Mouse (Mus musculus): ENCODE results near the gene Elovl6. TPM values are rescaled to one million over a fixed set of nuclear protein-coding genes. Genes with fewer than 3 reads are reported as not detected.

The Elovl6 gene
- polyA plus RNA-seq, 1 experiment from 2014 or later, result 20.9 TPM

- Histone ChIP-seq H3K9me3 (replicated peaks; ENCODE audit: control insufficient read depth, low read length) (no peaks in the 10 kb centered on the region), H3K27ac (ENCODE audit: low read depth, low read length) (no peak overlapping the region), H3K4me1 (ENCODE audit: control insufficient read depth, insufficient read depth, low read length) (peaks cover 18% of the 10 kb centered on the region), H3K36me3 (ENCODE audit: control insufficient read depth, insufficient read depth, low read length) (peaks cover 4% of the 10 kb centered on the region; the same call in 1 of the 2 replicates), H3K4me3 (ENCODE audit: low read depth, low read length) (no peak overlapping the region), H3K27me3 (ENCODE audit: control insufficient read depth, insufficient read depth, low read length) (no peaks in the 10 kb centered on the region), H3K4me2 (no peak overlapping the region), H3K9ac (ENCODE audit: low read depth, low read length) (no peak overlapping the region)
- no peak for ATAC-seq (replicated peaks; ENCODE audit: insufficient number of reproducible peaks, low FRiP score, low TSS enrichment)
- 77% methylated on average over 11 of the region's 11 CpGs for whole genome bisulfite sequencing (ENCODE audit: insufficient replicate concordance)
Measured at GRCm38 (mm10) chr3:129578741-129579475, 46.8 kb downstream of the Elovl6 start.

GRCm38 (mm10) chr3:129581024-129581423, 48.9 kb downstream of the Elovl6 start:
- no peak overlapping the region for H3K9ac ChIP-seq (ENCODE audit: low read depth, low read length)
- peaks cover 4% of the 10 kb centered on the region; the same call in 1 of the 2 replicates for H3K36me3 ChIP-seq (ENCODE audit: control insufficient read depth, insufficient read depth, low read length)
- no peak overlapping the region for H3K4me2 ChIP-seq
- H3K4me1 ChIP-seq (ENCODE audit: control insufficient read depth, insufficient read depth, low read length), result peaks cover 18% of the 10 kb centered on the region
- H3K27ac ChIP-seq (ENCODE audit: low read depth, low read length), result no peak overlapping the region
- H3K9me3 ChIP-seq (replicated peaks; ENCODE audit: control insufficient read depth, low read length), result no peaks in the 10 kb centered on the region
- H3K4me3 ChIP-seq (ENCODE audit: low read depth, low read length), result no peak overlapping the region
- no peak for ATAC-seq (replicated peaks; ENCODE audit: insufficient number of reproducible peaks, low FRiP score, low TSS enrichment)
- no peaks in the 10 kb centered on the region for H3K27me3 ChIP-seq (ENCODE audit: control insufficient read depth, insufficient read depth, low read length)
- WGBS (ENCODE audit: insufficient replicate concordance), result 84% methylated on average over 3 of the region's 3 CpGs

GRCm38 (mm10) chr3:129582449-129582848, 50.3 kb downstream of the Elovl6 start:
- no peaks in the 10 kb centered on the region for H3K27me3 ChIP-seq (ENCODE audit: control insufficient read depth, insufficient read depth, low read length)
- 75% methylated on average over 4 of the region's 4 CpGs for WGBS (ENCODE audit: insufficient replicate concordance)
- H3K9ac ChIP-seq (ENCODE audit: low read depth, low read length), result no peak overlapping the region
- no peak for ATAC-seq (replicated peaks; ENCODE audit: insufficient number of reproducible peaks, low FRiP score, low TSS enrichment)
- peaks cover 18% of the 10 kb centered on the region for H3K4me1 ChIP-seq (ENCODE audit: control insufficient read depth, insufficient read depth, low read length)
- H3K4me2 ChIP-seq, result no peak overlapping the region
- no peaks in the 10 kb centered on the region for H3K9me3 ChIP-seq (replicated peaks; ENCODE audit: control insufficient read depth, low read length)
- H3K4me3 ChIP-seq (ENCODE audit: low read depth, low read length), result no peak overlapping the region
- no peak overlapping the region for H3K27ac ChIP-seq (ENCODE audit: low read depth, low read length)
- no peaks in the 10 kb centered on the region for H3K36me3 ChIP-seq (ENCODE audit: control insufficient read depth, insufficient read depth, low read length)

GRCm38 (mm10) chr3:129583290-129583689, 51.1 kb downstream of the Elovl6 start:
- no peaks in the 10 kb centered on the region for H3K36me3 ChIP-seq (ENCODE audit: control insufficient read depth, insufficient read depth, low read length)
- no peak overlapping the region for H3K4me3 ChIP-seq (ENCODE audit: low read depth, low read length)
- ATAC-seq (replicated peaks; ENCODE audit: insufficient number of reproducible peaks, low FRiP score, low TSS enrichment), result no peak
- no peak overlapping the region for H3K9ac ChIP-seq (ENCODE audit: low read depth, low read length)
- no peak overlapping the region for H3K27ac ChIP-seq (ENCODE audit: low read depth, low read length)
- peaks cover 18% of the 10 kb centered on the region for H3K4me1 ChIP-seq (ENCODE audit: control insufficient read depth, insufficient read depth, low read length)
- no peaks in the 10 kb centered on the region for H3K9me3 ChIP-seq (replicated peaks; ENCODE audit: control insufficient read depth, low read length)
- no peak overlapping the region for H3K4me2 ChIP-seq
- no peaks in the 10 kb centered on the region for H3K27me3 ChIP-seq (ENCODE audit: control insufficient read depth, insufficient read depth, low read length)
- WGBS (ENCODE audit: insufficient replicate concordance), result 85% methylated on average over 5 of the region's 5 CpGs

GRCm38 (mm10) chr3:129587916-129588315, 55.8 kb downstream of the Elovl6 start:
- 87% methylated on average over 8 of the region's 8 CpGs for WGBS (ENCODE audit: insufficient replicate concordance)
- ATAC-seq (replicated peaks; ENCODE audit: insufficient number of reproducible peaks, low FRiP score, low TSS enrichment), result no peak

GRCm38 (mm10) chr3:129588753-129589152, 56.6 kb downstream of the Elovl6 start:
- Histone ChIP-seq H3K9me3 (replicated peaks; ENCODE audit: control insufficient read depth, low read length) (no peaks in the 10 kb centered on the region), H3K9ac (ENCODE audit: low read depth, low read length) (no peak overlapping the region), H3K36me3 (ENCODE audit: control insufficient read depth, insufficient read depth, low read length) (no peaks in the 10 kb centered on the region), H3K4me2 (no peak overlapping the region), H3K27me3 (ENCODE audit: control insufficient read depth, insufficient read depth, low read length) (no peaks in the 10 kb centered on the region), H3K4me1 (ENCODE audit: control insufficient read depth, insufficient read depth, low read length) (peaks cover 26% of the 10 kb centered on the region), H3K27ac (ENCODE audit: low read depth, low read length) (no peak overlapping the region), H3K4me3 (ENCODE audit: low read depth, low read length) (no peak overlapping the region)
- no peak for ATAC-seq (replicated peaks; ENCODE audit: insufficient number of reproducible peaks, low FRiP score, low TSS enrichment)
- 64% methylated on average over 3 of the region's 3 CpGs for WGBS (ENCODE audit: insufficient replicate concordance)

More at GRCm38 (mm10) chr3:129587916-129588315, 55.8 kb downstream of the Elovl6 start:
- no peaks in the 10 kb centered on the region for H3K36me3 ChIP-seq (ENCODE audit: control insufficient read depth, insufficient read depth, low read length)
- H3K9ac ChIP-seq (ENCODE audit: low read depth, low read length), result no peak overlapping the region
- H3K27ac ChIP-seq (ENCODE audit: low read depth, low read length), result no peak overlapping the region
- H3K27me3 ChIP-seq (ENCODE audit: control insufficient read depth, insufficient read depth, low read length), result no peaks in the 10 kb centered on the region
- H3K4me1 ChIP-seq (ENCODE audit: control insufficient read depth, insufficient read depth, low read length), result peaks cover 22% of the 10 kb centered on the region
- H3K4me2 ChIP-seq, result no peak overlapping the region
- H3K9me3 ChIP-seq (replicated peaks; ENCODE audit: control insufficient read depth, low read length), result no peaks in the 10 kb centered on the region
- no peak overlapping the region for H3K4me3 ChIP-seq (ENCODE audit: low read depth, low read length)

GRCm38 (mm10) chr3:129589705-129590104, 57.5 kb downstream of the Elovl6 start:
- 91% methylated on average over 10 of the region's 10 CpGs for WGBS (ENCODE audit: insufficient replicate concordance)
- H3K27ac ChIP-seq (ENCODE audit: low read depth, low read length), result peak overlapping the region; percentile 59; the same call in 1 of the 2 replicates
- peaks cover 26% of the 10 kb centered on the region for H3K4me1 ChIP-seq (ENCODE audit: control insufficient read depth, insufficient read depth, low read length)

GRCm38 (mm10) chr3:129590548-129591226, 58.5 kb downstream of the Elovl6 start:
- Histone ChIP-seq H3K9ac (ENCODE audit: low read depth, low read length) (no peak overlapping the region), H3K4me3 (ENCODE audit: low read depth, low read length) (no peak overlapping the region), H3K27ac (ENCODE audit: low read depth, low read length) (peak overlapping the region; percentile 80), H3K36me3 (ENCODE audit: control insufficient read depth, insufficient read depth, low read length) (no peaks in the 10 kb centered on the region), H3K4me2 (0 out of 2 replicates have a peak overlapping the region, but pooled peaks have one; percentile 1), H3K4me1 (ENCODE audit: control insufficient read depth, insufficient read depth, low read length) (peaks cover 26% of the 10 kb centered on the region), H3K27me3 (ENCODE audit: control insufficient read depth, insufficient read depth, low read length) (no peaks in the 10 kb centered on the region), H3K9me3 (replicated peaks; ENCODE audit: control insufficient read depth, low read length) (no peaks in the 10 kb centered on the region)
- 70% methylated on average over 17 of the region's 17 CpGs for WGBS (ENCODE audit: insufficient replicate concordance)
- ATAC-seq (replicated peaks; ENCODE audit: insufficient number of reproducible peaks, low FRiP score, low TSS enrichment), result no peak; the same call in 1 of the 2 replicates

More at GRCm38 (mm10) chr3:129589705-129590104, 57.5 kb downstream of the Elovl6 start:
- Histone ChIP-seq H3K4me2 (no peak overlapping the region), H3K9ac (ENCODE audit: low read depth, low read length) (no peak overlapping the region), H3K9me3 (replicated peaks; ENCODE audit: control insufficient read depth, low read length) (no peaks in the 10 kb centered on the region), H3K36me3 (ENCODE audit: control insufficient read depth, insufficient read depth, low read length) (no peaks in the 10 kb centered on the region), H3K4me3 (ENCODE audit: low read depth, low read length) (no peak overlapping the region), H3K27me3 (ENCODE audit: control insufficient read depth, insufficient read depth, low read length) (no peaks in the 10 kb centered on the region)
- ATAC-seq (replicated peaks; ENCODE audit: insufficient number of reproducible peaks, low FRiP score, low TSS enrichment), result no peak
